Mouse (Mus musculus) liver, embryonic 14.5 days (tissue): ENCODE data around the gene Timp2. TPM values are rescaled to one million over a fixed set of nuclear protein-coding genes. Genes with fewer than 3 reads are reported as not detected.

ENCODE experiments used
- ATAC-seq: fragments of 200-750 bp; cut with Nextera tagmentation; 2 replicates; pipeline ENCODE4 v1.8.0; 2017; ENCODE audit warnings: moderate number of reproducible peaks, mild to moderate bottlenecking, moderate library complexity; ENCODE audit not compliant: insufficient read depth
- DNase-seq, 3 experiments: peaks; one replicate each; pipeline ENCODE4 v3.0.0-alpha.2; 2012 to 2013; ENCODE audit warnings: low read depth in 3 of 3, low spot score in 3 of 3
- H3K27ac ChIP-seq: fragments of 300-500 bp; sonication (generic); 2 replicates; pipeline ENCODE4 v1.5.1; 2014; ENCODE audit warnings: moderate library complexity, mild to moderate bottlenecking, control low read depth, inconsistent platforms
- H3K27me3 ChIP-seq: fragments of 300-500 bp; sonication (generic); 2 replicates; pipeline ENCODE4 v1.6.1; 2014; ENCODE audit warnings: mild to moderate bottlenecking, low read length, moderate library complexity; ENCODE audit not compliant: control insufficient read depth, insufficient read depth
- H3K36me3 ChIP-seq: fragments of 300-500 bp; sonication (generic); replicated peaks from 2 replicates; pipeline ENCODE4 v1.6.1; 2014; ENCODE audit warnings: low read depth; ENCODE audit not compliant: control insufficient read depth, insufficient read depth
- H3K4me1 ChIP-seq, 2 experiments: fragments of 200-500 bp in 1 of 2; fragments of 300-500 bp in 1 of 2; sonication (generic) in 1 of 2; replicated peaks; 2 replicates each; pipeline ENCODE4 v1.6.1; 2012 to 2014; ENCODE audit warnings: antibody characterized with exemption in 1 of 2, inconsistent platforms in 1 of 2, low read length in 1 of 2; ENCODE audit not compliant: control insufficient read depth in 2 of 2, insufficient read depth in 2 of 2
- H3K4me2 ChIP-seq: fragments of 300-500 bp; sonication (generic); 2 replicates; pipeline ENCODE4 v1.6.1; 2014; ENCODE audit warnings: low read depth, mild to moderate bottlenecking, control low read depth, moderate library complexity
- H3K4me3 ChIP-seq, 2 experiments: fragments of 200-500 bp in 1 of 2; fragments of 300-500 bp in 1 of 2; sonication (generic) in 1 of 2; 2 replicates each; pipeline ENCODE4 v1.5.1; 2012 to 2014; ENCODE audit warnings: low read depth in 2 of 2, low read length in 2 of 2, mild to moderate bottlenecking in 2 of 2, control low read depth in 1 of 2, inconsistent platforms in 1 of 2, moderate library complexity in 1 of 2; ENCODE audit not compliant: insufficient read depth in 1 of 2
- H3K9ac ChIP-seq: fragments of 300-500 bp; sonication (generic); replicated peaks from 2 replicates; pipeline ENCODE4 v1.6.1; 2014; ENCODE audit warnings: mild to moderate bottlenecking, control low read depth, moderate library complexity
- H3K9me3 ChIP-seq: fragments of 300-500 bp; sonication (generic); 2 replicates; pipeline ENCODE4 v1.6.1; 2016; ENCODE audit warnings: low read length, mixed read lengths; ENCODE audit not compliant: control insufficient read depth
- CTCF ChIP-seq: IDR thresholded peaks from 2 replicates; pipeline ENCODE4 v1.5.1; 2016; ENCODE audit warnings: antibody characterized with exemption, low read depth, control low read depth
- EP300 ChIP-seq: IDR thresholded peaks from 2 replicates; pipeline ENCODE4 v1.6.1; 2016; ENCODE audit warnings: antibody characterized with exemption, low read depth
- WGBS: fragments of 180-500 bp; shearing (Covaris S2); extraction: QIAGEN DNeasy Blood & Tissue Kit; methylation state at CpG from one replicate; pipeline ENCODE4 v1.1.7; 2014; ENCODE audit not compliant: insufficient replicate concordance; 5-methylcytosine and 5-hydroxymethylcytosine counted together
- polyA plus RNA-seq, 2 experiments: library from polyadenylated mRNA; depleted of rRNA in 1 of 2; stranded (reverse) in 1 of 2; unstranded in 1 of 2; fragments of >200 nt; fragmentation: Nextera tagmentation in 1 of 2; extraction: Ambion mirVana in 1 of 2; gene quantifications; 2 replicates each; pipeline versions ENCODE4 v1.2.1 to v1.2.3; 2012 to 2014

The Timp2 gene
- polyA plus RNA-seq, 2 experiments: 3.2 to 4.6 TPM

DNA sequence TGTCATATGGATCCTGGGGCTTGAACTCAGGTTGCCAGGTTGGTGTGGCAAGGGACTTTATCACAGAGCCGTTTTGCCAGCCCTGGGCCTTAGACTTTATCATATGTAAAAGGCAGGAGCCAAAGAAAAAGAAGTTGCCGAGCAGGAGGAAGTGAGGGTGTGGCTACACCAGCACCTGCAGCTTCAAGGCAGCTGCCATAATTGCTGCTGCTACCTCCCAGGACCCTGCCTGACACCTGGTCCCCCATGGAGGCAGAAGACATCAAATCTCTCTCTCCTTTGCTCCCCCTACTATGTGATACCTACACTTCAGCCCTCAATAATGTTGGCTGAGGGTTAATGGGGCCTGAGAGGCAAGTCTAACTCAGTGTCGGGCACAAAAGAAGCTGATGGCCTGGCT lies 7.1 kb downstream of the Timp2 start:
- H3K4me1 ChIP-seq: peaks cover 0 to 5% of the 10 kb centered on the region in 2 experiments; a peak in 2 of 4 replicates
- 23% methylated on average over 3 of the region's 3 CpGs for WGBS
- H3K9ac ChIP-seq: no peak overlapping the region
- TF ChIP-seq EP300: no peak
- H3K36me3 ChIP-seq: no peaks in the 10 kb centered on the region
- H3K4me3 ChIP-seq: no peak overlapping the region
- H3K27me3 ChIP-seq: no peaks in the 10 kb centered on the region
- no peak overlapping the region for H3K27ac ChIP-seq
- H3K4me2 ChIP-seq: no peak overlapping the region
- H3K9me3 ChIP-seq: no peaks in the 10 kb centered on the region
- ATAC-seq: no peak
- no peak for DNase-seq

DNA sequence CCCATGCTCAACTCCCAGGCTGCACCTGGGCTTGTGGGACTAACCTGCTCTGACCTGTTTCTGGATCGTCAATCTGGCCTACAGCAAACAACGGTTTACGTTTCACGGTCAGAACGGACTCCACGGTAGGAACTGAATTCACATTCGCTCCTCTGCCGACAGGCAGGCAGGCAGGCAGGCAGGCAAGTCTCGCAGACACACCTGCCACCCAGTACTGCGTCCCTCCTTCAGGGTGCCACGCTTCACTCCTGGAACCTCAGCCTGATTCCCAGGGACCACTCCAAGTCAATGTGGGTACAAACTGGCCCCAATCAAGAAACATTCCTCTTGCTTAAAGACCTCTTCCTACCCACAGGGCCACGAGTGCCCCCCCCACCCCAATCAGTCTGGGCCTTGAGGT lies 7.6 kb downstream of the Timp2 start:
- Histone ChIP-seq H3K4me1 (peaks cover 0 to 5% of the 10 kb centered on the region in 2 experiments; a peak in 2 of 4 replicates), H3K4me3 (no peak overlapping the region), H3K36me3 (no peaks in the 10 kb centered on the region), H3K9me3 (no peaks in the 10 kb centered on the region), H3K4me2 (no peak overlapping the region), H3K27ac (no peak overlapping the region), H3K27me3 (no peaks in the 10 kb centered on the region), H3K9ac (no peak overlapping the region)
- ATAC-seq (no peak), DNase-seq (no peak)
- 73% methylated on average over 12 of the region's 12 CpGs for WGBS
- no peak for TF ChIP-seq CTCF
- TF ChIP-seq EP300: no peak

DNA sequence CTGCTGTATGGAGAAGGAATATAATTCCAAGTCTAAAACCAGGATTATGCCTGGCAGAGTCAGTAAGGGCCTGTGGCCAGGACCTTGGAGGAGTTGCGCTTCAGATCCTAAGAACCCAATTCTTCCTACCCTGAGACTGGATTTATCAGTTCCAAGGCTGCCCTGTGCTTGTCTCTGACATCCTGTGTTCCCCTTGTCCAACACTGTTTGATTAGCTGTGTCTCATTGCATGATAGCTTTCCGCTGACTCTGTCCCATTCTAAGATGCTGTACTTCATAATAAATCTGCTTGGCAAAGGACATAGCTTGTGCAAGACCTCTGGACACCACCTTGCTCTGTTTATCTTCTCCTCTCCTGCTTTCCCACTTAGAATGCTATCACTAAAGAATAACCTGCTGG lies 8.1 kb downstream of the Timp2 start:
- H3K27me3 ChIP-seq: no peaks in the 10 kb centered on the region
- no peak for DNase-seq
- no peak for TF ChIP-seq CTCF
- ATAC-seq: no peak
- no peak overlapping the region for H3K4me3 ChIP-seq
- peaks cover 0 to 5% of the 10 kb centered on the region in 2 experiments; a peak in 2 of 4 replicates for H3K4me1 ChIP-seq
- no peaks in the 10 kb centered on the region for H3K9me3 ChIP-seq
- H3K4me2 ChIP-seq: no peak overlapping the region
- no peak overlapping the region for H3K27ac ChIP-seq
- 73% methylated on average over 2 of the region's 2 CpGs for WGBS
- no peaks in the 10 kb centered on the region for H3K36me3 ChIP-seq
- H3K9ac ChIP-seq: no peak overlapping the region

DNA sequence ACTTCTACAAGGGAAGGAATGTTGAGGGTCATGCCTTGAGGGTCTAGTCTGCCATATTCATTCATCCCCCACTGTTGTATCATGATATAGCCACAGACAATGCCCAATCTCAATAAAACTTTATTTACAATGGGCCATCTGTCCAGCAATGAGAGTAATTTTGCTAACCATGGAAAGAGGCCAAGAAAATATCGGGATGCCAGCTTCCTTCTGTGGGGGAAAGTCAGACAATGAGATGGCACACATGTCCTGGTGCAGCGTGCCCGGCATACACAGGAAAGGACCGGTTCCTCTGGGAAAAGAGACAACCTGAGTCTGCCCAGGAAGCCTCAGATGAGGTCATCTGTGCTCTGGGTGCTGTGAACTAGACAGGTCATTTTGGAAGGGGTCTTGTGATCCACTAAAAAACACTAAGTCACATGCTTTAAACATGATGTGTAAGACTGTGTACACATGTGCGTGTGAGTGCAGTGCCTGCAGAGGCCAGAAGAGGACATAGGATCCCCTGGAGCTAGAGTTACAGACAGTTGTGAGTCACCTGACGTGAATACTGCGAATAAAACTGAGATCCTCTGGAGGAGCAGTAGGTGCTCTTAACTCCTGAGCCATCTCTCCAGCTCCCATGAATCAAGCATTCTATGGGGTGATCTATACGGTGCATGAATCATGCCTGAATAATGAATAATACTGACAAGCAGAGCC lies 9.0 kb downstream of the Timp2 start:
- DNase-seq (no peak), ATAC-seq (no peak)
- no peak overlapping the region for H3K9ac ChIP-seq
- H3K4me2 ChIP-seq: no peak overlapping the region
- TF ChIP-seq CTCF (no peak), EP300 (no peak)
- 68% methylated on average over 8 of the region's 8 CpGs for WGBS
- H3K36me3 ChIP-seq: no peaks in the 10 kb centered on the region
- H3K27ac ChIP-seq: no peak overlapping the region
- no peaks in the 10 kb centered on the region for H3K9me3 ChIP-seq
- no peaks in the 10 kb centered on the region for H3K27me3 ChIP-seq
- H3K4me1 ChIP-seq: peaks cover 0 to 5% of the 10 kb centered on the region in 2 experiments; a peak in 2 of 4 replicates
- H3K4me3 ChIP-seq: no peak overlapping the region

DNA sequence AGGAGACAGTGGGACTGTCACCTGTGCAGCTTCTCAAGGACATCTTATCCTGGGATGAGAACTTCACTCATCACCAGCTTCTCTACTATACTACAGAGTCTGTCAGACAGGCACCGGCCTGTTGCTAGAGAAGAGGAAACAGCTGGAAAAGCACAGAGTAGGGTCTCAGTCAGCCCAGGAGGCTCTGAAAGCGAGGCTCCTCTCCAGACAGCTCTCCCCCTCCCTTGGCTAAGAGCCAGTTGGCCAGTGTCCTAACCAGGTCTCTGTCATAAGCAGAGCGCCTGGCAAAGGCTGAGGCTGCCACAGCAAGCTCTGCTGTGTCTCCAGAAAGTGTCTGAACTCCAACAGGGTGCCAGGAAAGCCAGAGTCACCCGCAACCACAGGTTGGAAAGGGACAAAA lies 9.8 kb downstream of the Timp2 start:
- ATAC-seq: no peak
- 38% methylated on average over 4 of the region's 4 CpGs for WGBS
- no peak overlapping the region for H3K4me2 ChIP-seq
- no peak for DNase-seq
- H3K4me1 ChIP-seq: peaks cover 0 to 5% of the 10 kb centered on the region in 2 experiments; a peak in 2 of 4 replicates
- no peak for TF ChIP-seq EP300
- TF ChIP-seq CTCF: no peak
- no peaks in the 10 kb centered on the region for H3K9me3 ChIP-seq
- H3K36me3 ChIP-seq: no peaks in the 10 kb centered on the region
- H3K9ac ChIP-seq: no peak overlapping the region
- no peak overlapping the region for H3K27ac ChIP-seq
- no peak overlapping the region for H3K4me3 ChIP-seq
- no peaks in the 10 kb centered on the region for H3K27me3 ChIP-seq
